Mouse (Mus musculus): ENCODE measurements around the gene Ntn4.

Ntn4 gene

GRCm38 (mm10) chr10:93783216-93784013, 142.9 kb downstream of the Ntn4 start:
- no peak for DNase-seq (ENCODE audit: low spot score in 2 of 2)
